Mouse (Mus musculus) CH12.LX (cell line): ENCODE measurements around the gene Ccdc171. TPM values are rescaled to one million over a fixed set of nuclear protein-coding genes. Genes with fewer than 3 reads are reported as not detected.

Experiments used
- polyA plus RNA-seq: library from polyadenylated mRNA; unstranded; fragments of >175 nt; gene quantifications from 2 replicates; pipeline ENCODE4 v1.2.1, GENCODE M21; 2012; ENCODE audit warnings: low read depth; ENCODE audit not compliant: insufficient read length
- total RNA-seq, 2 experiments: library from RNA; depleted of rRNA; stranded (reverse); fragments of 300-350 nt in 1 of 2; fragments of >200 nt in 1 of 2; gene quantifications; 2 replicates each; pipeline ENCODE4 v1.2.3; 2012 to 2014

Ccdc171 gene
- total and polyA plus RNA-seq, 3 experiments, result 0.93 to 2.2 (median 1.5) TPM

Other genes starting within 250 kb of the Ccdc171 start
- 12.6 and 14.7 TPM in 2 replicates for gene Ttc39b, start 201.3 kb upstream of the Ccdc171 start, total RNA-seq (2012; rRNA removed)
- gene Ttc39b, start 201.3 kb upstream of the Ccdc171 start, total RNA-seq (2014; rRNA removed), result 16.7 and 17.3 TPM in 2 replicates
- 15.7 and 17.8 TPM in 2 replicates for gene Ttc39b, start 201.3 kb upstream of the Ccdc171 start, polyA plus RNA-seq
- 18.2 and 18.6 TPM in 2 replicates for gene Snapc3, start 107.8 kb upstream of the Ccdc171 start, total RNA-seq (2012; rRNA removed)
- gene Snapc3, start 107.8 kb upstream of the Ccdc171 start, total RNA-seq (2014; rRNA removed), result 28.7 and 31.2 TPM in 2 replicates
- 18.2 and 18.8 TPM in 2 replicates for gene Snapc3, start 107.8 kb upstream of the Ccdc171 start, polyA plus RNA-seq
- 61.7 and 67.5 TPM in 2 replicates for gene Psip1, start 39.1 kb upstream of the Ccdc171 start, total RNA-seq (2012; rRNA removed)
- 107 and 114 TPM in 2 replicates for gene Psip1, start 39.1 kb upstream of the Ccdc171 start, total RNA-seq (2014; rRNA removed)
- 143 and 157 TPM in 2 replicates for gene Psip1, start 39.1 kb upstream of the Ccdc171 start, polyA plus RNA-seq